Mouse (Mus musculus): Measurements from ENCODE around the gene Stmn1. TPM values are rescaled to one million over a fixed set of nuclear protein-coding genes. Genes with fewer than 3 reads are reported as not detected.

Gene Stmn1
- polyA plus RNA-seq, 1 experiment from 2014 or later, result 1,653 TPM

DNA sequence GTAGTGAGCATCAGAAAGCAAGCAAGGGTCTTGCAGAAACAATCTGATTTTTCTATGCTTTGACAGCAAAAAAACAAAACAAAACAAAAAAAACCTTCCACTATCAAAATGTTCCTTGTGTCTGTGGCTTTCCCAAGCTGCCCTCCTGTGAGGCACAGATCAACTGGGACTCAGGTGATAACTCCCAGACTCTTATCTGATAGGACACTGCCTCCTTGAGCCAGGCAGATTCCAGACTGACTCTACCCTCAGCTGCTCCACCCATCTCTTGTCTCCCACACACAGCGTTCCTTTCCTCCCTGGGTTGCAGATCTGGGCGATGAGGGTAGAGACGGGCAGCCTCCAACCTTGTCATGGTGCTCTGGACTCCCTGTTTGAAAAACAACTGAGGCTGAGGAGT, 29.0 kb upstream of the Stmn1 start:
- Histone ChIP-seq H3K36me3 (ENCODE audit: control insufficient read depth, insufficient read depth, low read length) (no peaks in the 10 kb centered on the region), H3K4me1 (ENCODE audit: control insufficient read depth, insufficient read depth, low read length) (no peaks in the 10 kb centered on the region), H3K27ac (ENCODE audit: low read length) (no peak overlapping the region), H3K27me3 (ENCODE audit: control insufficient read depth, insufficient read depth, low read length) (no peaks in the 10 kb centered on the region), H3K4me3 (ENCODE audit: low read depth, low read length) (no peak overlapping the region), H3K4me2 (replicated peaks; ENCODE audit: low read depth, low read length) (no peak overlapping the region), H3K9me3 (ENCODE audit: control insufficient read depth, low read depth, low read length) (no peaks in the 10 kb centered on the region), H3K9ac (replicated peaks; ENCODE audit: low read depth, low read length) (no peak overlapping the region)
- no peak for ATAC-seq (ENCODE audit: insufficient number of reproducible peaks, insufficient read depth, low FRiP score, low read depth)
- WGBS, result 74% methylated on average over 3 of the region's 3 CpGs

DNA sequence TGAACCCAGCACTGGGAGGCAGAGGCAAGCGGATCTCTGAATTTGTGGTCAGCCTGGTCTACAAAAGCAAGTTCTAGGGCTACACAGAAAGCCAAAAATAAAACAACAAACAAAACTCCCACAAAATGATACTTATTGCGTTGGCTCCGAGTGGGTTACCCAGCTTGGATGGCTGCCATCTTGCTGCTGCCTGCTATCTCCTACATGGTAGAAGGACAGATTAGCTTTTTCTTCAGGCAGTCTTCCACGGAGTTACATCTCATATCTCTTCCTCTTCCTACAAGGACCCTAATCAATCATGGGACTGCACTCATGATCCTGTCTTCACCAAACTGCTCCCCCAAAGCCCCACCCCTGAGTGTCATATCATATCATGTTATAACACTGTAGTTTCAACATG, 28.2 kb upstream of the Stmn1 start:
- Histone ChIP-seq H3K27ac (ENCODE audit: low read length) (no peak overlapping the region), H3K4me2 (replicated peaks; ENCODE audit: low read depth, low read length) (no peak overlapping the region), H3K9ac (replicated peaks; ENCODE audit: low read depth, low read length) (no peak overlapping the region), H3K4me3 (ENCODE audit: low read depth, low read length) (no peak overlapping the region), H3K9me3 (ENCODE audit: control insufficient read depth, low read depth, low read length) (no peaks in the 10 kb centered on the region), H3K4me1 (ENCODE audit: control insufficient read depth, insufficient read depth, low read length) (no peaks in the 10 kb centered on the region), H3K27me3 (ENCODE audit: control insufficient read depth, insufficient read depth, low read length) (no peaks in the 10 kb centered on the region), H3K36me3 (ENCODE audit: control insufficient read depth, insufficient read depth, low read length) (no peaks in the 10 kb centered on the region)
- WGBS, result 78% methylated on average over 4 of the region's 4 CpGs
- ATAC-seq (ENCODE audit: insufficient number of reproducible peaks, insufficient read depth, low FRiP score, low read depth), result no peak

- ATAC-seq (ENCODE audit: insufficient number of reproducible peaks, insufficient read depth, low FRiP score, low read depth), result no peak
- no peaks in the 10 kb centered on the region for H3K9me3 ChIP-seq (ENCODE audit: control insufficient read depth, low read depth, low read length)
- no peak overlapping the region for H3K9ac ChIP-seq (replicated peaks; ENCODE audit: low read depth, low read length)
- WGBS, result 81% methylated on average over 4 of the region's 4 CpGs
- H3K27me3 ChIP-seq (ENCODE audit: control insufficient read depth, insufficient read depth, low read length), result no peaks in the 10 kb centered on the region
- no peak overlapping the region for H3K4me3 ChIP-seq (ENCODE audit: low read depth, low read length)
- H3K36me3 ChIP-seq (ENCODE audit: control insufficient read depth, insufficient read depth, low read length), result no peaks in the 10 kb centered on the region
- no peaks in the 10 kb centered on the region for H3K4me1 ChIP-seq (ENCODE audit: control insufficient read depth, insufficient read depth, low read length)
- H3K27ac ChIP-seq (ENCODE audit: low read length), result no peak overlapping the region
- no peak overlapping the region for H3K4me2 ChIP-seq (replicated peaks; ENCODE audit: low read depth, low read length)
Measured at GRCm38 (mm10) chr4:134442216-134442615, 25.9 kb upstream of the Stmn1 start.

- H3K27me3 ChIP-seq (ENCODE audit: control insufficient read depth, insufficient read depth, low read length), result no peaks in the 10 kb centered on the region
- no peak overlapping the region for H3K4me3 ChIP-seq (ENCODE audit: low read depth, low read length)
- no peak overlapping the region for H3K27ac ChIP-seq (ENCODE audit: low read length)
- H3K36me3 ChIP-seq (ENCODE audit: control insufficient read depth, insufficient read depth, low read length), result no peaks in the 10 kb centered on the region
- H3K4me1 ChIP-seq (ENCODE audit: control insufficient read depth, insufficient read depth, low read length), result no peaks in the 10 kb centered on the region
- H3K9me3 ChIP-seq (ENCODE audit: control insufficient read depth, low read depth, low read length), result no peaks in the 10 kb centered on the region
- H3K4me2 ChIP-seq (replicated peaks; ENCODE audit: low read depth, low read length), result no peak overlapping the region
- no peak for ATAC-seq (ENCODE audit: insufficient number of reproducible peaks, insufficient read depth, low FRiP score, low read depth)
- 46% methylated on average over 7 of the region's 7 CpGs for WGBS
- no peak overlapping the region for H3K9ac ChIP-seq (replicated peaks; ENCODE audit: low read depth, low read length)
Measured at GRCm38 (mm10) chr4:134443589-134443988, 24.5 kb upstream of the Stmn1 start.

- H3K9me3 ChIP-seq (ENCODE audit: control insufficient read depth, low read depth, low read length), result no peaks in the 10 kb centered on the region
- H3K9ac ChIP-seq (replicated peaks; ENCODE audit: low read depth, low read length), result no peak overlapping the region
- WGBS, result 41% methylated on average over 7 of the region's 7 CpGs
- no peaks in the 10 kb centered on the region for H3K27me3 ChIP-seq (ENCODE audit: control insufficient read depth, insufficient read depth, low read length)
- no peaks in the 10 kb centered on the region for H3K36me3 ChIP-seq (ENCODE audit: control insufficient read depth, insufficient read depth, low read length)
- no peak overlapping the region for H3K27ac ChIP-seq (ENCODE audit: low read length)
- H3K4me3 ChIP-seq (ENCODE audit: low read depth, low read length), result no peak overlapping the region
- no peak for ATAC-seq (ENCODE audit: insufficient number of reproducible peaks, insufficient read depth, low FRiP score, low read depth)
- peaks cover under 1% of the 10 kb centered on the region; the same call in 1 of the 2 replicates for H3K4me1 ChIP-seq (ENCODE audit: control insufficient read depth, insufficient read depth, low read length)
- no peak overlapping the region for H3K4me2 ChIP-seq (replicated peaks; ENCODE audit: low read depth, low read length)
Measured at GRCm38 (mm10) chr4:134444949-134445348, 23.2 kb upstream of the Stmn1 start.

- no peak for ATAC-seq (ENCODE audit: insufficient number of reproducible peaks, insufficient read depth, low FRiP score, low read depth)
- no peak overlapping the region for H3K4me2 ChIP-seq (replicated peaks; ENCODE audit: low read depth, low read length)
- 19% methylated on average over 1 of the region's 1 CpGs for WGBS
- H3K27ac ChIP-seq (ENCODE audit: low read length), result no peak overlapping the region
- H3K9ac ChIP-seq (replicated peaks; ENCODE audit: low read depth, low read length), result no peak overlapping the region
- no peaks in the 10 kb centered on the region for H3K9me3 ChIP-seq (ENCODE audit: control insufficient read depth, low read depth, low read length)
- H3K4me3 ChIP-seq (ENCODE audit: low read depth, low read length), result no peak overlapping the region
- H3K36me3 ChIP-seq (ENCODE audit: control insufficient read depth, insufficient read depth, low read length), result no peaks in the 10 kb centered on the region
- no peaks in the 10 kb centered on the region for H3K27me3 ChIP-seq (ENCODE audit: control insufficient read depth, insufficient read depth, low read length)
- peaks cover 4% of the 10 kb centered on the region; the same call in 1 of the 2 replicates for H3K4me1 ChIP-seq (ENCODE audit: control insufficient read depth, insufficient read depth, low read length)
Measured at GRCm38 (mm10) chr4:134445489-134445888, 22.6 kb upstream of the Stmn1 start.

GRCm38 (mm10) chr4:134447966-134448365, 20.2 kb upstream of the Stmn1 start:
- ATAC-seq (ENCODE audit: insufficient number of reproducible peaks, insufficient read depth, low FRiP score, low read depth), result no peak
- Histone ChIP-seq H3K9me3 (ENCODE audit: control insufficient read depth, low read depth, low read length) (no peaks in the 10 kb centered on the region), H3K4me1 (ENCODE audit: control insufficient read depth, insufficient read depth, low read length) (peaks cover 4% of the 10 kb centered on the region), H3K9ac (replicated peaks; ENCODE audit: low read depth, low read length) (no peak overlapping the region), H3K27ac (ENCODE audit: low read length) (no peak overlapping the region), H3K36me3 (ENCODE audit: control insufficient read depth, insufficient read depth, low read length) (no peaks in the 10 kb centered on the region), H3K4me3 (ENCODE audit: low read depth, low read length) (no peak overlapping the region), H3K4me2 (replicated peaks; ENCODE audit: low read depth, low read length) (no peak overlapping the region), H3K27me3 (ENCODE audit: control insufficient read depth, insufficient read depth, low read length) (no peaks in the 10 kb centered on the region)
- WGBS, result 51% methylated on average over 12 of the region's 23 CpGs

DNA sequence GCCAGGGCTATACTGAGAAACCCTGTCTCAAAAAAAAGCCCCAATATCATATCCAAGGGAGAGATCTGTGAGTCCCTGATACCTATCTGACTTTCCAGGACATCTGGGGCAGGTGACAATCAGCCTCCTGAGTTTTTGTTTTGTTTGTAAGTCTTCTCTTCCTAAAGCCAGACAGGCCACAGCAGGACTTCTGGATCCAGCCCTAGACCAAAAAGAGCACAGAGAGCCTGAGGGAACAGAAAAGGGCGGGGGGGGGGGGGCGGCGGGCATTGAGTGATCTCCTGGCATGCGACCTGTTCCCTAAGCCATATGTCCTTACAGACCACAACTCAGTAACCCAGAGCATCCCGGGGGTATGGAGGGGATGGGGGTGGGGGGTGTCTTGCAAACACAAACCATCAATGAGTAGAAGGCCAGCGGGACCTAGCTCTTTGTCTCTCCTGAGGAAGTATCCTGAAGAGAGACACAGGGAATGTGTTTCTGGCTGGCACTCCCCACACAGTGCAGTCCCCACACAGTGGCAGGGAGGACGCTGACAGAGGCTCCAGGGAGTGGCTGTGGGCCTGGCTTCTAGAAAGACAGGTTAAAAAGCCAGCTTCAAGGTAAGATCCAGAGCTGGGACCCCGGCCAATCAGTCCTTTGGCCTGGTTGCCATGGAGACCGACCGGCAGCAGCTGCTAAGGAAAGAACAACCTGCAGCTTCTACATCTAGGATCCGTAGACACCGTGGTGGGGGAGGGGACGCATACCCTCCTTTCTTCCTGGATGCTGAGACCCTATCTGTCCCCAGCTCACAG, 18.3 kb upstream of the Stmn1 start:
- Histone ChIP-seq H3K4me3 (ENCODE audit: low read depth, low read length) (no peak overlapping the region), H3K36me3 (ENCODE audit: control insufficient read depth, insufficient read depth, low read length) (no peaks in the 10 kb centered on the region), H3K4me1 (ENCODE audit: control insufficient read depth, insufficient read depth, low read length) (peaks cover 4% of the 10 kb centered on the region), H3K9me3 (ENCODE audit: control insufficient read depth, low read depth, low read length) (no peaks in the 10 kb centered on the region), H3K27me3 (ENCODE audit: control insufficient read depth, insufficient read depth, low read length) (no peaks in the 10 kb centered on the region), H3K9ac (replicated peaks; ENCODE audit: low read depth, low read length) (no peak overlapping the region), H3K27ac (ENCODE audit: low read length) (no peak overlapping the region), H3K4me2 (replicated peaks; ENCODE audit: low read depth, low read length) (no peak overlapping the region)
- no peak for ATAC-seq (ENCODE audit: insufficient number of reproducible peaks, insufficient read depth, low FRiP score, low read depth)
- 46% methylated on average over 13 of the region's 13 CpGs for WGBS

All from stomach, embryonic 14.5 days (tissue).